Mouse (Mus musculus) c-Kit-positive CD71-negative TER-119-negative erythroid progenitor cells, embryonic 14.5 days (primary cell): ENCODE results near the gene Copg2.
"Not testable (repeated sequence)": the region's sequence is repeated elsewhere in the genome, so short reads cannot be mapped to it uniquely, and the experiment has no call there.

ENCODE experiments used
- DNase-seq: peaks from one replicate; pipeline ENCODE4 v3.0.0-alpha.2; 2013; ENCODE audit warnings: low read depth

The Copg2 gene

DNA sequence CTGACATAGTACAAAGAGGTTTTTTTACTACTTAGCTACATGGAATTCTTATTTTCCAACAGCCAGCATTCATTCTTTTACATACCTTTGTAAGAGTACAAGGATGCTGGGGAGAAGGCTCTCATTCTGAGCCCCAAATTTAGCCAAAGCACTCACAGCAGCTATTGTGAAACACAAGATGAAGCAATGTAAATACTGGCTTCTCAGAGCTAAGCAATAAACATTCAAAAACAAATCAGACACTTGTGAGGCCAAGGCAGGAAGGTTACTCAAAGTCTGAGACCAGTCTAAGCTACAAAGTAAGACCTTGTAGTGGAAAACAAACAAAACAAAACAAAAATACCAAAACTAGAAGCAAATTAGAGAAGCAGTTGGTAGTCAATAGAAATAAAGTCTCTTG lies 83.0 kb downstream of the Copg2 start:
- no peak for DNase-seq

DNA sequence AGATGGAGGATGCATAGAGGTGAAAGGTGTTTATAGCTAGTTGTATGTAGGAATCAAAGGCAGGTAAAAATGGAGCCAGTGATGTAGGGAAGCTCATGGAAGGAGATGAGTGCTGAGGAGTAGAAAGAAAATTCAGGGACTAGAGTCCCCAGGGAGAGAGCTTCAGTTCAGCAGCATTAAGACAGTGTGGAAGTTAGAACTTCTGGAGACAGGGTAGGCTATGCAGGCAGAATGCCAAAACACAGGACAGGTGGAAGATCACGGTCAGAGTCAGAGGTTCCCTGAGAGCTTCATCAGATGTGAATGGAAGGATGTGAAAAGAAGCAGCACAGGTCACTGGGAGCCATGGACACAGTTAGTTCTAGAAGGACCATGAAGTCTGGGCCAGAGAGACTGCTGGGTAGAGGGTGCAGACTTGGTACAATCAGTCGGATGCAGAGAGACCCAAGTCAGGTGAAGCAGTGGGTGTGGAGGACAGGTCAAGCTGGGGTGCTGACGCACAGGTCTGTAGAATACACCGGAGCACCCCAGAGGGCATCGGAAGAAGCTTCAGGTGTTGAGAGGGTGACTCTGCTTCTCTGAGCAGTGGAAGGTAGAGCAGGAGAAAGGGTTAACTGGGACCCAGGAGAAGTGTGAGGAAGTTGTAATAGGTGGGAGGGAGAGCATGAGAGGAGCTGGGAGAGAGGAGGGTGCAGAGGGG lies 91.4 kb downstream of the Copg2 start:
- DNase-seq = no peak

DNA sequence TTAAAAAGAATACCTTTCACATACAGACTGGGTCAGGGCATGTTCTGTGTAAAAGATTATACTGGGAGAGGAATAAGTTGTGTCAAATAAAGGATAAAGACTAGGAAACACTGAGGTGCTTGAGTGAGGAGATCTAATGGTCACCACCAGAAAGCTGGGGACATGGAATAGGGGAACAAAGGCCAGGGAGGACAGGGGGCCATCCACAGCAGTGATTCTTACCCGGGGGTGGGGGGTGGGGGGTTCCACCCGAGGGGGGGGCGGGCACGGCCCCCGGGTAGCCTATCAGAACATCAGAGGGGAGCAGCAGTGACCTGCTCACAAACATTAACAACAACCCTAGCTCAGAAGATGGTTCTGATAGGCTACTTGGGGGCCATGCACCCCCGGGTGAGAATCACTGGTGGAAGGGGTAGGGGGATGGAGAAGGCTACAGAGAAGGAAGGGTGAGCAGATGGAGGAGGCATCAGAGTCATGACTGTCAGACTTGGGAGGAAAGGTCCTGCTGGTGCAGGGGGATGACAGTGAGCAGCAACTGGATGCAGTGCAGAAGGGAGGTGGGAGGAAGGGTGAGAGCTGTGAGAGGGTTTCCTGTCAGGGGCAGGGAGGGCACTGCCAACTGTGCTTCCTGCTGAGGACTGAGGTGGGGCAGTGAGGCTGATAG lies 92.1 kb downstream of the Copg2 start:
- not testable (repeated sequence) for DNase-seq

DNA sequence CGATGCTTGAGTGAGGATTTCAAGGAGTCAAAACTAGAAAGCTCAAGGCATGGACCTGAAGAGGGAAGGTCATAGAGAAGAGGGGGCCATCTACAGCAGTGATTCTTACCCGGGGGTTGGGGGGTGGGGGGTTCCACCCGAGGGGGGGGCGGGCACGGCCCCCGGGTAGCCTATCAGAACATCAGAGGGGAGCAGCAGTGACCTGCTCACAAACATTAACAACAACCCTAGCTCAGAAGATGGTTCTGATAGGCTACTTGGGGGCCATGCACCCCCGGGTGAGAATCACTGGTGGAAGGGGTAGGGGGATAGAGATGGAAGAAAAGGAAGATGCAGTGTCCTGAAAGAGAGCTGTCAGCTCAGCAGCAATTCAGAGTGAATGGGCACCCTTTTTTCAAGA lies 93.7 kb downstream of the Copg2 start:
- DNase-seq = not testable (repeated sequence)

DNA sequence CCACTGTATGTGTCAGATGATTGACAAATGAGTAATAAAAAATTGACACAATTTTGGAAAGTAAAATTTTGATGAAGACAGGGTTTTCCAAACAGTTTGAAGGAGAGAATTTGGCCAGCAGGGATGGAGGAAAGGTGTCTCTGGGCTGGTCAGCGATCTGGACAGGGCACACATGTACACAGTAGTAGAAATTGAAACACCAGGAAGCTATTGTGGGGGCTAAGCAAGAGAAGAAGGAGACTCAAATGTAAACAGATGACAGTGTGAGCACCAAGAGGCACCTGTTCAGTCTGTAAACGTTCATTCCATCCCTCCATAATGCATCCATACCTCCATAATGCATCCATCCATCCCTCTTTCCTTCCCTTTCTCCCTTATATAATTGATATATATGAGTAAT lies 145.4 kb downstream of the Copg2 start:
- DNase-seq = no peak

DNA sequence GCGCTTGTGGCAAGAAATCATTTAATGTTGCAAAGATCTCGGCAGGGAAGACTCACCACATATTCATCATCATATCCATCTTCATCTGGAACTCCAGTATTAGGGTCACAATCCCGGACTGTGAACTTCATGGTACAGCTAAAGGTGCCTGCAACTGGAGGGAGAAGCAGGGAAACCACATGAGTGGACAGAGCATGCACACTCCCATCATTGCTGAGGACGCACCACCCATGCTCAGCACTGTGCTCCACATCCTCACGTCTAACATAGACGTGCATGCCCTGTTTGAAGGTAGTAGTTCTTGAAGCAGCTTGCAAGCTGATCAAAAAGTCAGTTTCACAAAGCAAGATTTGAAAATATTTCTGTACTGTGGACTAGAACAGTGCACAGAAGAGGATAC lies 146.1 kb downstream of the Copg2 start:
- DNase-seq = no peak

DNA sequence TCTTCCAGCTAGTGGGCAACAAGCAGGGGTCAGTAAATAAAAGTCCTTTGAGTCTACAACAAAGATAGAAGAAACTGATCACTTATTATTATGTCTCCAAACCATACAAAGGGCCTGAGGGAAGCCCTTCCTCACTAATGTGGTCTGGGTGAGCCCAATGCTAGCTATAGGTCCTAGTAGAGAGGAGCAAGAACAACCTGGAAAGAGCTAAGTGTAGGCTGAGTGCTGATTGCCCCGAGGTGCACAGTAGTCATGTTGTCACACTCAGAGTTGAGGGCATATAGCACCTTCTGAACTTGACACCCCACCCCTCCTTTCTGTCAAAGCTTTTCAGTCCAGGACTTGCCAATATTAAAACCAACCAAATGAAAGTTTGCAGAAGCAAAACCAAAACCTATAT lies 146.7 kb downstream of the Copg2 start:
- no peak for DNase-seq

DNA sequence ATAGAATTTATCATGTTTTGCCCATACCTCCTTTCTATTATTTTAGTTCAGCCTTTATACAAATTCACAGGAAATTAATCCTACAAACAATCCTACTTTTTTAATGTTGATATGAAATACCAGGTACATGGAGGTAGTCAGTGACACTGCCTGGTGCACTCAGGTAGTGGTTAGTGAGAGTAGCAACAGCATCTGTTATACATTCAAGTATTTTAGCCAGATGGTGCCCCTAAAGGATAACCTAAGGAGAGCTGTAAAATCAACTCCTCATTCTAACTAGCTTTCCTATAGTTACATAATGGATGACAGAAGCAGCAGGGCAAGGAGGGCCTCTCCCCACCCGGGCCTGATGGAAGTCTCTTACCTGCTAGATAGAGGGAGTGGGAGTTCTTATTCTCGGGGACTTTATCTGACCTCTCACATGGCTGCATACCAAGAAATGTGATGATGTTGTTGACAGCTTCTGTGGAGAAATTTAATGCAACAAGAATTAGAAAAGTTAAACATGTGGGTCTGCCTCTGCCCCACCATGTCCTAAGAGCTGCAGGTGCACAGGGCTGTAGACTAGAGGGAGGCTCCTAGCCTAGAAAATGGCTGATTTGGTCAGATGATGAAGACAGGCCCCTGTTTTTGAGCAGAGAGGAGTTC lies 147.4 kb downstream of the Copg2 start:
- no peak for DNase-seq

DNA sequence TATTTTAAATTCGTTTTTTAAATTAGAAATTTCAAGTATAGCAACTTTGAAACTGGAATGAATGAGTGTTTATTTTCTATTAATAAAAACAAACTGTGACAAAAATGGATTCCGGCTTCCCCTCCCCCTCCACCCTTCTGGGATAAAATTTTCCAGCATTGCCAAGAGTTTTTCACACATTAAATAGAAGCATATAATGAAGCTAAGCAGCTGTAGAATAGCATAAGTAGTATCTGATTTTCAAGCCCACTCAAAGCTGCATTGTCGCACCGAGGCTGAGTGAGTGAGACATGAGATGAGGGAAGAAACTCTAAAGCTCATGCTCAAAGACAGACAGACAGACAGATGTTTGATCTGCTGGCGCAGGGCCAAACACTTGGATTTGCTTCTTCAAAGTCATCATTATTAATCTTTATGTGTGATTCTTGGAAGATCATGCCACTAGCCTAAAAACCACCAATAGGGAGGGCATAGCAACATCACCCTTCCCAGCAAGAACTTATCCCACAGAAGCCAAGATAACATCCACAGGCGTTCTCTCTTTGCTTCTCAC lies 148.2 kb downstream of the Copg2 start:
- no peak for DNase-seq

DNA sequence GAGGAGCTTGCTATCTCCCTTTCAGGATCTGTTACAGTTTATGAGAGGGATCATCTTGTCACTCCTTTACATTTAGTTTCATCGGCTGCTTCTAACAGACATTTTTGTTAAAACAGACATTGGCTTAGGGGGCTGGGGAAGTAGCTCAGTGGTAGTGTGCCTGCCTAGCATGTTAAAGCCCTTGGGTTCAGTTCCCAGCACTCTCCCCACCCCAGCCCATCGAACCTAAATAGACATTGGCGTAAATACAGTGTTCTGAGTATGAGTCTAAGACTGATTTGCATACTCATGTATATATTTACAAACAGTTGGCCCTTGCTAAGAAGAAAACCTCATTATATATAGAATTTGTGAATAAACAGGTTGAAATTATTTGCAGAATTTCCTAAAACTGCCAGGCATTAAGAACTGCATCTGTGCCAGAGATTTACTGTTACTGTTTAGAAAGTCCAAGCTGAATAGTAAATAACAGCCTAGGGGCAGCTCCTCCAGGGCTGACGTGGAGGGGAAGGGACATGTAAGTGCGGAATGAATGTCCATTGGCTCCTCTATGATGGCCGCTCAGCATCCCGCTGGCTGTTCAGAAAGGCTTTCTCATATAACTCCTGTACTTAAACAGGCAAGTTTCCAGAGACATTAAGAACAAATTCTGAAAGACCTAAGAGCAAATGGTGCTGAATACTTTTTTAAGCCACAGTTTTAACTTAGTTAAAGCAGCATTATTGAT lies 148.8 kb downstream of the Copg2 start:
- DNase-seq = no peak

DNA sequence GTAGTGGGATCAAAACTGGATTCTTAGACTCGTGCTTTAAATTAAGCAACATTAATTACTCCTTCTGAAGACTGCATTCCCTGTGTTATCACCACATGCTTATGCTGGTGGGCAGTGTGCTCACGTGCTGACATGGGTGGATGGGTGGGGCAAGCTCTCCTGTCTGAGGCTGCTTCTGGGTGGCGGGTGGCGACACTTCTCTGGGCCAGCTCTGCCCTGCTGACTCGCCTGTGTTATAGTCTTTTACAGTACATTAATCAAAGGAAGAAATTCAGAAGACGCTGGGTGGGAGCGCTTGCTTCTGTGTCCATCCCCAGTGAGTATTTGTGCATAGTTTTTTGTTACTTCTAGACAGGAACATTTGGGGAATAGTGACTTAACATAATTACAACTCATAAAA lies 151.0 kb downstream of the Copg2 start:
- no peak for DNase-seq

DNA sequence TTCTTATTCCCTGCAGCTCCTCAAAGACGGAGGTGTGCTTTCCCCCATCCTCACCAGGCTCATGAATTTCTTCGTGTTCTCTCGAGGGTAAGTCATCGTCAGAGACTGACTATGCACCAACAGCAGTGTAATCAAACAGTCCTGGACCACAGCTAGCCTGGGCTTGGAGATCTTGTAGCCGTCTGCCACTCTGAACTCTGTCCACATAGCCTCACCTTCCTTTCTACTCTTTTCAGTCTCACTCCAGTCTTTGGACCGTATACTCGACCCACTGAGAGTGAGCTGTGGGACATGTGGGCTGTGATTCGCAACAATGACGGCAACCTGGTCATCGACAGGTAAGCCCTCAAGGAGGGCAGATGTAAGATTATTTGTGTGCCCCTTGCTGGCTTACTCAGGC lies 151.7 kb downstream of the Copg2 start:
- DNase-seq = no peak

DNA sequence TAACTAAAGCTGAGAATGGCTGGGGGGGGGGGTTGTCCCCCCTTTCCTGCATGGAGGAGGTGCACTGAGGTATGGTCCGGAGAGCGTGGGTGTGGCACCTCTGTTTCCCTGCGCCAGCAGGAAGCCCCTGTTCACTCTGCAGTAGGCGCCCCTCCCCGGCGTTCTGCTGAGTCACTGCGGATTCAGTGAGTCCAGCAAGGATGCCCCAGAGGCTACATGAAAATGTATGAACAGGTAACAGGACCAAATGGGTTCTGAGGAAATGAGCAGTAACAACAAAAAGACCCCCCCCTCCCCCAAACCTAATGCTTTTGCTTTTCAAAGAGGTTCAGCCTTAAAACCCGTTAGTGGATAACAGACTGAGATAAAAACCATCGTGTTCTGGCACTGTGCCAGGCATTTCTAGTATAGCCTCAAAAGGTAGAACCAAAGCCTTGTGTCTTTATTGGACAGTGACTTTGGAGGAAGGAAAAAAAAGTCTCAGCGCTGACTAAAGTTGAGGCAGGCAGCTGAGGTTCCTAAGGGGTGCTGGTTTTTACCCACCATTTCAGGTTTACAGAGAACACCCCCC lies 157.3 kb downstream of the Copg2 start:
- no peak for DNase-seq

DNA sequence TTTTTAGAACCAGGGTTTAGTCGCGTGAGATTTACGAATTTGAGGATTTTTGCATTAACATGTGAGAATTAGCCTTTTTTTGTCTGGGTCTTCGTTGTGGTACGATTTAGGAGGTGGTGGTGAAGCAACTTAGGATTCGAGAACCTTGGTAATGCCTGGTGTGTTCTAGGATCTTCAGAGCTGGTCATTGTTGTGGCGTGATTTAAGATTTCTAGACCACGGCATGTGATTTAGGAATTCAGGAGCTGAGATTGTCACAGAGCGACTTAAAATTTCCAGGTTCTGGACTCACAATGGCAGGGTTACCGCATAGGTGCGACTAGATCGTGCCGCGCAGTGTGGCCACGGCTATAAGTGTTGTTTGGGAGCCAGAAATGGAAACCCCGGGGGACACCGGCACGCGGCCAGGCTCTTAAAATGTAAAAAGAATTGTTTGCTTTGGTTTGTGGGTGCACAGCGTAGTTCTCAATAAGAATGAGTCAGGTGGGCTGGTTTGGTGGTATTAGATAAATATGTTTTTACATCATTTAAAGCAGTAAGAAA lies 158.1 kb downstream of the Copg2 start:
- DNase-seq = no peak

DNA sequence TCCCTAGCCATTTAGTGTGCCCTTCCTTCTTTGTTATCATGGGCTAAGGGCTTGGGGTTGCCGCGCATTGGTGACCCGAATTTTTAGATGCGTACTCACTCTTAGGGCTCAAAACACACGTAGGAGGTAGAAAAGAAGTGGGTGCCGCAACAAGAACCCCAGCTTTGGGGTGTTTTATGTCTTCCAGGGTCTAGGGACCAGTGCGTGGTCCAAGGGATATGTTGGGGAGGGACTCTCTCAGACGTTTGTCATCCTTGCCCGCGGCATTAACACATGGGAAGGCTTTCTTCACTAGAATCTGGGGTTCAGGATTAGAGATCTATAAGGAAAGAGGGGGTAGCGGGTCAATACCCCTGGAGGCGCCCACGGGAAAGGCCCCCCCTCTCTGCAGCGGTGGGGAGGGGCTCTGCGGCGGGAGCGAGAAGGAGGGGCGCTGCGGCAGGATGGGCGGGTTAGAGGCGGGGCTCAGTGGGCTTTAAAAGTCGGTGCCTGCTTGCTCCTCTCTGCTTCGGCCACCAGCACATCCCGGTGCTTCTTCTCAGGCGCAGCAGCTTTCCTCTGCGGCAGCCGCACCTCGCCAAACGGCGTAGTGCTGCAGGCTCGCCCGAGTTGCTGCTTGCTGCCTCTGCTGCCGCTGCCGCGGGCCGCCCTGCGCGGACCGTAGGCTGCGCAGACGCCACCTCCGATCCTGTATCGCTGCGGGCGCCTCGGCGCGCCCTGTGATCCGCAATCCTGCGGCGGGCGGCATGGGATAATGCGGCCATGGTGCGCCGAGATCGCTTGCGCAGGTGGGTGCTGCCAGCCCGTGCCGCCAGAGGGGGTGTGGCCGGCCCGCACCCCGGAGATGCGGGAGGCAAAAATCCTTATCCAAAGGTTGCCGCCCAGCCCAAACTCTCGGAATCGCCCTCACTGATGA lies 158.8 kb downstream of the Copg2 start:
- DNase-seq = no peak

DNA sequence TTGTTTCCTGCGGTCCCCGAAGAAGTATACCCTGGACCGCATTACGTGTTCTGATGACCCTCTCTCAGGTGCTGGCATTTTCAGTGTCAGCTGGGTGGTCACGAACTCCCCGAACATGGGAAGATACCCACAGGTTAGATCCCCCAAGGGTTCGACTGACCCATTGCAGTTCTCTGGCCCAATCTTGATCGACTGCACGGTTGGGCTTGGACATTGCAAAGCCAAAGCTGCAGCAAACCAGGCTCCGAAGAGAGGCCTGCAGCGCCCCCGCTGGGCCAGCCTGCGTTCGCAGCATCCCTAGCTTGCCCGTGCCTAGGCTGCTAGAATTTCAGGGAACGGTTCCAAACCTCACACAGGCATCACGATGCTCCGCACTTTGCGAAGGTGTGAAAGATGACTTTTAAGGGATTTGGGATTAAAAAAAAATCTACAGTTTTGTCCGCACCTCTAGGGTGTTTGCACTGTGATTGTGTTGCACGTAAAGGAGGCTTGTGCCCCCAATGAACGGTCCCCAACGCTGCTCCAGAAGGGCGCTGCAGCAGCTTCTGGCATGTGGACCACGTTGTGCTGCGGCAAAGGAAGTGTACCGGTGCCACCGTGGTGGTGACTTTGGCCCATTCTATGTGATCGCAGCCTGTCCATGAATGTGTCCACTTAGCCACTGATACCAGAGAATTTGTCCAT lies 159.6 kb downstream of the Copg2 start:
- DNase-seq = no peak

DNA sequence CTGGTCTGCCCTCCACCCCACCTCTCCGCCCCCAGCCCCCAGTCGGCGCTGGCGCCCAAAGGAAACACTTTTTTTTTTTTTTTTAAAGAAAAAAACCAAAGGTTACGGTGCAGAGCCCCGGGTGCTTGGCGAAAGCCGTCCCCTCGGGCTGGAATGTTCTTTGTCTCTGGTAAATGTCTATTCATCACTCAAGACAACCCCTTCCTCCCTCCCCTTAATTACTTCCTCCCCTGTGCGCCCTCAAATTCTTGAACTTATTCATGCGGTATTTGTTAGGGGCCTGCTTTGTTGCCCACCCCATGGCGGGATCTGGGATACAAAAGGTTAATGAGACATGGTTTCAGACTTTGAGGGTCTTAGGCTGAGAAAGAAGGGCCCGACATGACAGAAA lies 160.2 kb downstream of the Copg2 start:
- no peak for DNase-seq

DNA sequence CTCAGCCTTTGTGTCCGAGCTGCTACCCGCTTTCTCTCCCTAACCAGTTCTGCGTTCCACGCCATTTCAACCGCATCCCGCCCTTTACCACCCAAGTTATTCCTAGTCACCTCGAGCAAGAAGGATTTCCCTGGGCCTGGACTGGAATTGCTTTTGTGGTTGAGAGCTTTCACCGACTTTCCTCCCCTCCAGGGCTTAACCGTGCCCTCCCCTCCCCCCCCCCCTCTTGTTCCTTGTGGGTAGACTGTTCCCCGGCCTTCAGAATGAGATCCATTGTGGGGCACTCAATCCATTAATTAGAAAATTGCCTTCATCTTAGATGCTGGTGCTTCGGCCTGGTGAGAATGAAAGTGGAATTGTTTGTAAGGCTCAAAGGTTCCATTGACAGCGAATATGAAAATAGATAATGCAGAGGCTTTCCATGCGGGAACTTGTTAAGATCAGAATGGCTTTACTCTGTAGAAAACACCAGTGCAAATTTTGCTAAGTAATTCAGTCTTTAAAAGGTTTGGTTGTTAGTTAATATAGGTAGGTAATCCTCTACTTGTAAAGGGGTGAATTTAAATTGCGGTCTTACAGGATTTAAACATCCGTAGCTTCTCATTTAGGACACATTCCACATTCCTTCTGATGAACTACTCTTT lies 160.7 kb downstream of the Copg2 start:
- DNase-seq = no peak

DNA sequence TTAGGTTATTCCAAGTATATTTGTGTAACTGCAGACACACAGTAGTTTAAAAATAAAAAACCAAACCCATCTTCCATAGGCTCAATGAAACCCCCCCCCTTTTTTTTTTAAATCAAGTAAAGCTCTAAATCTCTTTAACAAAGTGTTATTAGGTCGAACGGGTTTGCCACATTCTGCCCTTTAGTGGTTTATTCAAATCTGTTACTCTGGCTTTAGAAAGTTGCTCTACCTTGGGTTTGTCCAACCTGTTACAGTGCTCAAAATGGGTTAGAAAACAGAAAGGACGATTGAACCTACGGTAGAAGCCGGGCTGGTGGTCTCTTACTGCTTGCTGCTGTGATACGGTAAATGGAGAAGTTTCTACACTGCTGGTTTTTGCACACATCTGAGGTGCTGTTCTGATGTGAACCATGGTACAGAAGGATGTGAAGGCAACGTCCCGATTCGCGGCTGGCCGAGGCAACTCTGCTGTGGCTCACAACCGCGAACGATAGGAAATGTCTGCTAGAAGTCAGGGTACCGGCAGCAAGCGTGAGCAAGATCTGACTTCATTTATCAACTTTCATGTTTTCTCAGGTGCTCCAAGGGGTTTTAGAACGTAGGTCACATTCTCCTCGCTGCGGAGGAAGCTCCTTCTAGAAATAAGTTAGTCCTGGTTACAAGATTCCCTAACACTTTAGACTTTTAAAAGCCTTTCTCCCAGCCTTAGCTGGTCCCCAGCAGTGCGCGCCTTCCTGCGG lies 161.4 kb downstream of the Copg2 start:
- no peak for DNase-seq
